Mouse (Mus musculus) mesoderm, embryonic 11.5 days (tissue): ENCODE measurements around the gene Gfral.

Experiments
- DNase-seq: peaks from one replicate; pipeline ENCODE4 v3.0.0-alpha.2; 2012; ENCODE audit warnings: low read depth, low spot score

The Gfral gene

GRCm38 (mm10) chr9:76124249-76124648 lies 89.2 kb downstream of the Gfral start:
- no peak for DNase-seq

GRCm38 (mm10) chr9:76122888-76123287 lies 90.6 kb downstream of the Gfral start:
- DNase-seq, result peak; percentile 67
